Mouse (Mus musculus) 416B (cell line): ENCODE results near the gene Tia1.
A peak's percentile ranks its signal among the peaks of the same experiment; 100 is the strongest.

ENCODE experiments used
- DNase-seq: peaks from one replicate; pipeline ENCODE4 v3.0.0; 2011; ENCODE audit warnings: low read depth

Gene Tia1

GRCm38 (mm10) chr6:86431531-86431930, 27.5 kb downstream of the Tia1 start:
- no peak for DNase-seq

- no peak for DNase-seq
These were observed 29.7 kb downstream of the Tia1 start for GRCm38 (mm10) chr6:86433696-86434095.

- DNase-seq: peak; percentile 87
These were observed 33.7 kb downstream of the Tia1 start for GRCm38 (mm10) chr6:86437711-86438110.

GRCm38 (mm10) chr6:86438272-86439118, 34.5 kb downstream of the Tia1 start, which contains the start of gene C87436:
Gene C87436 (plus strand): TSS chr6:86438374.
- DNase-seq: peak; percentile 99

GRCm38 (mm10) chr6:86439119-86439496, 35.1 kb downstream of the Tia1 start:
- DNase-seq: no peak

- peak; percentile 51 for DNase-seq
These were observed 35.5 kb downstream of the Tia1 start for GRCm38 (mm10) chr6:86439531-86439930.

GRCm38 (mm10) chr6:86441571-86441970, 37.6 kb downstream of the Tia1 start:
- no peak for DNase-seq

GRCm38 (mm10) chr6:86445551-86445950, 41.5 kb downstream of the Tia1 start:
- DNase-seq: no peak

- DNase-seq: peak; percentile 29
These were observed 43.0 kb downstream of the Tia1 start for GRCm38 (mm10) chr6:86446927-86447568.

- no peak for DNase-seq
These were observed 52.7 kb downstream of the Tia1 start for GRCm38 (mm10) chr6:86456727-86457126.

GRCm38 (mm10) chr6:86463079-86463478, 59.1 kb downstream of the Tia1 start:
- no peak for DNase-seq

- DNase-seq: no peak
These were observed 67.3 kb downstream of the Tia1 start for GRCm38 (mm10) chr6:86471317-86471716.

- no peak for DNase-seq
These were observed 67.7 kb downstream of the Tia1 start for GRCm38 (mm10) chr6:86471760-86472099.

GRCm38 (mm10) chr6:86472100-86472955, 68.3 kb downstream of the Tia1 start:
- peak; percentile 99 for DNase-seq

- peak; percentile 70 for DNase-seq
These were observed 69.1 kb downstream of the Tia1 start for GRCm38 (mm10) chr6:86473077-86473476.

GRCm38 (mm10) chr6:86474072-86474471, 70.1 kb downstream of the Tia1 start:
- DNase-seq: no peak

GRCm38 (mm10) chr6:86474646-86475181, 70.7 kb downstream of the Tia1 start:
- DNase-seq: no peak

GRCm38 (mm10) chr6:86475462-86476167, 71.6 kb downstream of the Tia1 start:
- no peak for DNase-seq

GRCm38 (mm10) chr6:86476931-86477330, 72.9 kb downstream of the Tia1 start:
- DNase-seq: no peak

- DNase-seq: peak; percentile 95
These were observed 75.3 kb downstream of the Tia1 start for GRCm38 (mm10) chr6:86479311-86479710.

- DNase-seq: peak; percentile 50
These were observed 75.8 kb downstream of the Tia1 start for GRCm38 (mm10) chr6:86479816-86480188.
